Mouse (Mus musculus) kidney, adult 2 months (tissue): ENCODE results near the gene Sp110.
"Not testable (repeated sequence)": the region's sequence is repeated elsewhere in the genome, so short reads cannot be mapped to it uniquely, and the experiment has no call there.

ENCODE experiments used
- CTCF ChIP-seq: fragments of 200-500 bp; conservative IDR thresholded peaks from 2 replicates; pipeline ENCODE4 v1.5.1; 2011; ENCODE audit warnings: low read depth, mild to moderate bottlenecking, control low read depth, low read length, moderate library complexity, mixed read lengths; ENCODE audit not compliant: insufficient read depth, insufficient read length
- POLR2A ChIP-seq: fragments of 200-500 bp; IDR thresholded peaks from one replicate; pipeline ENCODE4 v1.6.1; 2011; ENCODE audit warnings: low read depth, low read length, control low read depth

- not testable (repeated sequence) for TF ChIP-seq CTCF, POLR2A
Measured at GRCm38 (mm10) chr1:85610581-85610980, 12.0 kb upstream of the Sp110 start.
